Mouse (Mus musculus) testis, postnatal 10 days (tissue): ENCODE data around the gene Nptn.
"Not testable (repeated sequence)": the region's sequence is repeated elsewhere in the genome, so short reads cannot be mapped to it uniquely, and the experiment has no call there.

ENCODE experiments used
- DNase-seq: peaks from one replicate; pipeline ENCODE4 v3.0.0; 2021; ENCODE audit warnings: low spot score

Gene Nptn

DNA sequence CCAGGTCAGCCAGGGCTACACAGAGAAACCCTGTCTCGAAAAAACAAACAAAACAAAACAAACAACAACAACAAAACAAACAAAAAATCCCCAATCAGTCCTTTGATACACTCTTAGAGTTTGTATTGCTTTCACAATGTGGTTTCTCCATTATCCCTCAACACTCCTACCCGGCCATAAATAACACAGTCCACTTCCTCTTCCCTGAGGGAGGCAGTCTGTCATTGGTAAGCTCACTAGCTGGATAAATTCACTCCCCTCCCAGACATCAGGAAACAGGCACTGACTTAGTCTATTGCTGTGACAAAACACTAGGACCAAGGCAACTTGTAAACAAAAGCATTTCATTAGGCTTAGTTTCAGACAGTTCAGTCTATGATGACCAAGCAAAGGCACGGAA lies 21.8 kb upstream of the Nptn start:
- no peak for DNase-seq

DNA sequence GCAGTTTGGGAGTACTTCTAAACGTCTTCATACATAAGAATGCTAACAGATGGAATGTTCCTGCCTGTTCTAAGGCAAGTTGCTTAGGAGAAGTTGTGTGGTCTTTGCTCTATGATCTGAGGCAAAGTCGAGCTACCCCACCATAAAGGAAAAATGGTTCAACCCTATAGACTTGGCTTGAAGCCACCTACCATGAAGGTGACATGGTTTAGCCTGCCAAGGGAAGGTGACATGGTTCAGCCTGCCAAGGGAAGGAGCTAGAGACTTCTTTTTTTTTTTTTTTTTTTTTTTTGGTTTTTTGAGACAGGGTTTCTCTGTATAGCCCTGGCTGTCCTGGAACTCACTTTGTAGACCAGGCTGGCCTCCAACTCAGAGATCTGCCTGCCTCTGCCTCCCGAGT lies 16.1 kb upstream of the Nptn start:
- not testable (repeated sequence) for DNase-seq

DNA sequence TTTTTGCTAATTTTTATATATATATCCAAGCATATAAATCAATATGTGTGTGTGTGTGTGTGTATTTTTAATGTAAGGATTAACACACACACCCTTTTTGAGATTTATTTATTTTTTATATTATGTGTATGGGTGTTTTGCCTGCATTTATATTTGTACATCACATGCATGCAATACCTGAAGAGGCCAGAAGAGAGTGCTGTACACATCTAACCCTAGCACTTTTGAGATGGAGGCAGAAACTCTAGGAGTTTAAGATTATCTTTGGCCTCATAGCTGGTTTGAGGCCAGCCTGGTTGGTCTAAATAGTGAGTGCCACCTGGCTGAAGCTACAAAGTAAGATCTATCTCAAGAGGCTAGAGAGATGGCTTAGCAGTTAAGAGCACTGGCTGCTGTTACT lies 14.4 kb upstream of the Nptn start:
- no peak for DNase-seq

DNA sequence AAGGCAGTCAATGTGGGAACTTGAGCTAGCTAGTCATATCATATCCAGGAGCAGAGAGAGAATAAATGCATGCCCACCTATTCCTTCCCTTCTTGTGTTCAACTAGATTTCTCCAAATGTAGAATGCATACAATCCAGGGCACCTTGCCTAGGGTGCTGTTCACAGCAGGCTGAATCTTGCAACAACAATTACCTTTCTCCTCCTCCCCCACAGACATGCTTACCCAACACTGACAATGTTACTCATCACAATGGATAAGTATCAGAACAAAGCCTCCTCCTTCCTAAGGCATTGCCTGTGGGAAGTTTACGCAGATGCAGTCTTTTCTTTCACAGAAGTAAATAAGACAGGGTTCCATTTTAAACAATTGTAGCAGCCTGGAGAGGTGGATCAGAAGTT lies 11.0 kb upstream of the Nptn start:
- DNase-seq = no peak

DNA sequence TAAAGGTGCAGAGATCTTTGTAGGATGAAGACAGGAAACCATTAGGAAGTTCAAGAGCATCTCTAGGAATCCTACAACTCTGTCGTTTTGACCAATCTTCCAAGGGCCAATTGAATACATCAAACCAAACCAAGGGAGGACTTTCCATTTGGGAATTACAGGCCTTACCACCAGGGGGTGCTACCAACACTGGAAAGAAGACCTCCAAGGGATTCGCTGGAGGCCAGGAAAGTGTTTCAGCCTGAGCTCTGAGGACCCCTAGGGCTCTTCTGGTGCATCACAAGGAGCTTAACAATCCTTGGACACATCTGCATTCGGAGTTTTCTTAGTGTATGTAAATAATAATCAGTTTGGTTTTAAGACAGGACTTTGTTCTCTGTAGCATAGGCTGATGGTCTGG lies 3.4 kb upstream of the Nptn start:
- peak; percentile 94 for DNase-seq

DNA sequence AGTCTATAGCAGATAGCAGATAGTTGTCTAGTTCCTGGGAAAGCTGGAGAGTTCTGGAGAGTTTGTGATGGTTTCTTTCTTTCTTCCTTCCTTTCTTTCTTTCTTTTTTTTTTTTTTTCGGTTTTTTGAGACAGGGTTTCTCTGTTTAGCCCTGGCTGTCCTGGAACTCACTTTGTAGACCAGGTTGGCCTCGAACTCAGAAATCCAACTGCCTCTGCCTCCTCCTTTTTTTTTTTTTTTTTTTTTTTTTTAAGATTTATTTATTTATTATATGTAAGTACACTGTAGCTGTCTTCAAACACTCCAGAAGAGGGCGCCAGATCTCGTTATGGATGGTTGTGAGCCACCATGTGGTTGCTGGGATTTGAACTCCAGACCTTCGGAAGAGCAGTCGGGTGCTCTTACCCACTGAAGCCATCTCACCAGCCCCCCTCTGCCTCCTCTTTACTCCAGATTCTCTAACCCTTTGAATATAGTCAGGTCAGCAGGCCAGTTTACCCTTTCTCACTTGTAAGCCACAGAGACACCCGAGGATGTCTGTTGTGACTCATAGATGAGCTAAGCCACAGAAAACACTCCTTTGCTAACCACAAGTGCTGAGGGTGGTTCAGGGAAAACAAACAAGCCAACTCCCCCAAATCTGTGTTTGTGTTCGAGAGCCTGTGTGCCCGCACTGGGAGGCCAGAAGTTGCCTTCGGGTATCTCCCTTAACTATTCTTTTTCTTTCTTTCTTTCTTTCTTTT lies 1.4 kb upstream of the Nptn start:
- DNase-seq = not testable (repeated sequence)

DNA sequence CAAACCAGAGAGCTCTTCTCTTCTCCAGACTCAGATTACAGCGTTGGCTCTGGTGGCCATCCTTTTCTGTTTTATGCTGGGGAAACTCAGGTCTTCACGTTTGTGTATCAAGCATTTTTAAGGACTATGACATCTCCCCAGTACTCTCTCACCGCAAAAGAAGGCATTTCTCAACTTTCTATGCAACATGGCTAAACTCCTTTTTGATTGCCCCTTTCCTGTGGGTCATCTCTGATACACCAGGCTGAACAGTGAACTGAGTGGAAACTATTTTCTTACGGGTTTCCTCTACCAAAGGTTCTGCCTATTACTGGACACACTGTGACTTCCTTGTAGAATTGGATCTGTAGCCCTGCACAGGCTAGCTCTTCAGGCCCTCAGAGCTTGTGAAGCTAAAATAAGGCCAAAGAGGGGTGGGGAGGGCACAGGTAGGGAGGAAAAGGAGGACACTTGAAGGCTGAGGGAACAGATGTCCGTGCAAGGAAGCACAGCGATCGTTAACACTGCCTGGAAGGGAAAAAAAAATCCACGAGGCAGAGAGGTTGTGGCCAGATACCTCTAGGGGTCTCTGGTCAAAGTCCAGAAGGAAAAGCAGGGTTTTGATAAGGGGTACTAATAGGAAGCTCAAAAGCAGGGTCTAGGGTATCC lies 633 bp upstream of the Nptn start:
- no peak for DNase-seq

DNA sequence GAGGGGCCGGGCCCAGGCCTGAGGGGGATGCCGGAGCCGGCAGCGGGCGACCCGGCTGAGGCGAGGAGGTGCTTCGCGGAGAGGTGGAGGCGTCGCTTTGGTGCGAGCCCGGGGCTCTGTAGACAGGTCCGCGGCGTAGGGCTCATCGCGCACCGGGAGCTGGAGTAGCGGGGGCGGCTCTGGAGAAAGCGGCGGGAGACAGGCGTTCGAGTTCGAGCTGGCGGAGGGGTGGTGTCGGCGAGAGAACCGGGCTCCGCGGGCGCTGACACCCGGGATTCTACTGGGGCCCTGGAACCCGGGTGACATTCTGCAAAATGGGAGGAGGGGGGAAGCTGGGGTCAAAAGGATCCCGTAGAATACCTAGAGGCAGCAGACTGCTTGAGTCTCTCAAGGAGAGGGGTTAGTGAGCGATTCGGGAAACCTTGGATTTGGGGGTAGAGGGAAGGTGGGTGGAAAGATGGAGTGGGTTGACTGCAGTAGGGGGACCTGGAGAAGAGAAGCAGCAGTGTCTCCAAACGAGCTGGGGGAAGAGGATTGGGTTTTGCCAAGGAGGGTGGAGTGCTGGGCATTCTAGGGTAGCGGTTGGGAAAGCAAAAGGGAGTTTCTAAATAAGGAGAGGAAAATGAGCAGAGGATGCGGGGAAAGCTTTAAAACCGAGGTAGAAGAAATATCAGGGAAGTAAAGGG lies 684 bp downstream of the Nptn start:
- DNase-seq = peak; percentile 76

DNA sequence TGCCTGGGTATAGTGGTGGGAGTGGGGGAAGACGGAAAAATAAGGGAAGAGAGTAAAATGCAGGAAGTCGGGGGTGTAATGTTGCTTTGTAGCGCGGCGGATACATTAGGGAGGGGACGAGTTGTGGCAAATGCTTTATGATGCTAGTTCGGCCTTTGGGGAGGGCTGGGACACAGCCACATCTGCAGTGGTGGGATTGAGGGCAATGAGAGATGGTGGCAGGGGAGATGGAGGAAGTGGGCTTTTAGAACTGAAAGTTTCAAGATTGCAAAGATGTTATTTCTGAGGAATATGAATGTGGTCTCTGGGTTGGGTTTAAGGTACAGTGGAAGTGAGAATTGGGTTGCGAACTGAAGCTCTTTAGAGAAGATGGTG lies 1.2 kb downstream of the Nptn start:
- no peak for DNase-seq

DNA sequence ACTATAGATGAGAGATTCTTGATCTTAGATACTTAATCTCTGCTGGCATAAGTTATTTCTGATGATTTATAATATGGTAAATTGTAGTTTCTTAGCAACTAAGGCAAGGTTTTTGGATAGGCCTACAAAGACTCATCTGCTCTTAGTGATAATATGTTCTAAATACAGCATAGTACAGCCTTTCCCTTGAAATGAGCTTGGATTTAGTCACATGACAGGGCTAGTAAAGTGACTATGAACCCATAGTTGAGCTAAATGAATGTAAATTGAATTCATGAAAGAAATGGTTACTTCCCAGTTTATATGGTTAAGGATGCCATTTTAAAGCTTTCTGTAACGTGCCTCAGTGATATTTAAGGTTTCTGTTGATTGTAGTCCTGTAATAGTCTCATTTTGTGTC lies 2.3 kb downstream of the Nptn start:
- no peak for DNase-seq

DNA sequence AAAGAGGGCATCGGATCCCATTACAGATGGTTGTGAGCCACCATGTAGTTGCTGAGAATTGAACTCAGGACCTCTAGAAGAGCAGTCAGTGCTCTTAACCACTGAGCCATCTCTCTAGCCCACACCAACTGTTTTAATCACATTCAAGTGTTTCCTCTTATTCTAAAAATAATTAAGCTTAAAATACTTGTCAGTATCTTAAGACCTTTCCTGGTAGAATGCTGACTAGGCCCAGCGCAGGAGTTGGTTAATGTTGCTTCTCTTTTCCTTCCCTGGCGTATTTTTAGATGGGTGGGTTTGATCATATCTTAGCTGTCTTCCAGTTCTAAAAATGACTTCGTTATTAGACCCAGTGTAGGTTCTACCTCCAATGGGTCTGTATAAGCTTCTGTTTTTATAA lies 6.6 kb downstream of the Nptn start:
- no peak for DNase-seq

DNA sequence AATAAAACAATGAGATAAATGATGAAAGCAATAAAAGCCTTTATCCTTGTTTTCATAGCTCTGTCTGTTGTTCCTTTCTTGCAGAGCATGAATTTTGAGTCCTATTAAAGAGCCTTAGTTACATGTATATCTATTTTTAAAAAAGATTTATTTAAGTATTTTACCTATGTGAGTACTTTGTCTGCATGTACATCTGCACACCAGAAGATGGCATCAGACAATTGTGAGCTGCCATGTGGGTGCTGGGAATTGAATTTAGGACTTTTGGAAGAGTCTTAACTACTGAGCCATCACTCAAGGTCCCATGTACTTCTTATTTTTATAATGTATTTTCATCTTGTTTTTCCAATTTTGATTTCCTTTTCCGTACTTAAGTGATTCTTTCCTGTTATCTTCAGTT lies 13.3 kb downstream of the Nptn start:
- no peak for DNase-seq

DNA sequence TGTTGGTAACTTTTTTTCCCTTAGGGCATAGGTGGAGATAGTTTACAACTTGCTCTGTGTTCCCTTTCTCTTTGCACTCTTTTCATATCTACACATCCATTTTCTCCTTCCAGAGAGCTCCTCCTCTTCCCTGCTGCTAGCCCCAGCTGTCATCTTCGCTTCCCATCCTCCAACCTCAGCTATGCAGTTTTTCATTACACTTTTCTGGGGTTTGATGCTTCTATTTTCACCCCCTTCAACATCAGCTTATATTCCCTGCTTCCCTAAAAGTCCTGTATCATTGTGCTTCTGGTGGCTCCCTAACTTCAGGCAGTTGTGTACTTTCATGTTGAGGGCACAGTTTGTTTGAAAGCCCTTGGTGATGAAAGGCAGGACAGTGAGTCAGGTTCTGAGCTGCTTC lies 31.8 kb downstream of the Nptn start:
- DNase-seq = no peak

DNA sequence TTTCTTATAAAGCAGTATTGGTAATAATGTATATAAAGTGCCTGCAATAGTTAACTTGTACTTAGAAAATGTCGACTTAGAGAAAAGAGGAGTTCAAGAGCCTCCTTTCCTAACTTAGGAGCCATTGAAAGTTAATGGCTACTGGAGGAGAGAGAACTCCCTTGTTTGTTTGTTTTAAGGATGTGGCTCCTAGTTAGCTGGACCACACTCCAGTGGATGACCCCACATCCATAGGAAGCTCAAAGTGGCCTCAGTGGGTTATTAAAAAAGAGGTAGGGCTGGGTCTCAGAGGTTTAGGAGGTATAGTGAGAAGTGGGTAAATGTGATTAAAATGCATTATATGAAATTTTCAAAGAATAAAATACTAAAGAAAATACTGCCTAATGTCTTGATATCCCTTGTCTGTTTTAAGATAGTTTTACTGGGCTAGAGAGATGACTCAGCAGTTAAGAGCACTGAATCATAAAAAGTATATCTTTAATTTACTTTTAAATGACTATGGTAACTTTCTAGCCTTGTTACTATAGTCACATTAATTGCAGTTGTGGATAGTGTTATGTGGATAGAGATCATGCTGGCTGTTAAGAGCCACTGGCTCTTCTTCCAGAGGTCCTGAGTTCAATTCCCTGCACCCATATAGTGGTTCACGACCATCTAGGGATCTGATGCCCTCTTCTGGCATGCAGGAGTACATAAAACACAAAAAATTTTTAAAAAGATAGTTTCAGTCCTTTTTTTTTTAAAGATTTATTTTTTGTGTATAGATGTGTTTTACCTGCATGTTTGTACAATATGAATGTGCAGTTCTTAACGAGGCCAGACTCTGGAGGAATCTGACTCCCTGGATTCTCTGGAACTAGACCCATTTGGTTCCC lies 33.3 kb downstream of the Nptn start:
- DNase-seq = no peak

DNA sequence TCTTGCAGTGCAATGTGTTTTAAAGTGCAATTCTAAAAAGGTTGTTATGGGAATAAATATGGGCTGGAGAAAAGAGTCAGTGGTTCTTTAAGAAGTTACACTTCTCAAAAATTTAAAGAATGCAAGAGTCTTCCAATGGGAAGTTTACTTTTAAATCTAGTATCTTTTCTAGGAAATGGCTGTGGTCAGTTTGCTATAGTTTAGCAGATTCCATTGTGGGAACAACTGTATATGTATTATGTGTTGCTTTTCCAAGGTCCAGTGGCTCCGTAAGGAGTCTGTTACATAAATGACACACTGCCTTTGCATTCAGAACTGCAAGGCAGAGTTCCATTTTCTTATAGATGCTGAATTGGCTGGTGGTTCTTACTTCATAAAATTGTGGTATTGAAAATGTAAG lies 41.0 kb downstream of the Nptn start:
- DNase-seq = no peak

DNA sequence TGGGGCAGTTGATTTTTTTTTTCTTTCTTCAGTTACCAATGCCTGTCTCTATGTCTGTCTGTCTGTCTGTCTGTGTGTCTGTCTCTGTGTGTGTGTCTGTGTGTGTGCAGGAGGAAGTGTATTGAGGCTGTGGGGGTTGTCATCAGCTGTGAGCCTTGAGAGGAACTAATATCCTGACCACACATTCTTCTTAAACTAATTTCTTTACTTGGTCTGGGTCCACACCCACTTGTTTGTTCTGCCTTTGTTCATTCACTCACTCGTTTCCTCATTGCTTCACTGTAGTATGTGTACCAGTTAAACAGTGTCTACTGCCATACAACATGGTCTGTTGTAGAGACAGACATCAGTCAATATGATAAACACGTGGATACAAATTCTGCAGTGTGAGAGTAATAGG lies 45.2 kb downstream of the Nptn start:
- DNase-seq = no peak

DNA sequence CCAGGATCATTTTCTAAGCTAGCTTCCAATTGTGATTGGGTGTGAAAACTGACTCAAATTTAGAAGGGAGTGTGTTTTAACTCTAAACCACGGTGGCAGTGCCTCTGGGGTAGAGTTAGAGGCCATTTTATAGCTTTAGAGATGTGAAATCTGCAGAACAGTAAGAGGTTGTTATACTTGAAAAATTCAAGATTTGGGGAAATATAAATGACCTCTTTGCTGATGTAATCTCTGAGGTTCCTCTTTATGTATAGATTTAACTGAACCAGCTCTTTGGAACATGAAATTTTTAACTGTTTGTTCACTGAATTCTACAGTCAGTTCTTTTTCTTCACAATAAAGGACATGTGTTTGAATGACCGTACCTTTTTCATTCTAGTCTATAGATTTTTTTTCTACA lies 48.4 kb downstream of the Nptn start:
- no peak for DNase-seq

DNA sequence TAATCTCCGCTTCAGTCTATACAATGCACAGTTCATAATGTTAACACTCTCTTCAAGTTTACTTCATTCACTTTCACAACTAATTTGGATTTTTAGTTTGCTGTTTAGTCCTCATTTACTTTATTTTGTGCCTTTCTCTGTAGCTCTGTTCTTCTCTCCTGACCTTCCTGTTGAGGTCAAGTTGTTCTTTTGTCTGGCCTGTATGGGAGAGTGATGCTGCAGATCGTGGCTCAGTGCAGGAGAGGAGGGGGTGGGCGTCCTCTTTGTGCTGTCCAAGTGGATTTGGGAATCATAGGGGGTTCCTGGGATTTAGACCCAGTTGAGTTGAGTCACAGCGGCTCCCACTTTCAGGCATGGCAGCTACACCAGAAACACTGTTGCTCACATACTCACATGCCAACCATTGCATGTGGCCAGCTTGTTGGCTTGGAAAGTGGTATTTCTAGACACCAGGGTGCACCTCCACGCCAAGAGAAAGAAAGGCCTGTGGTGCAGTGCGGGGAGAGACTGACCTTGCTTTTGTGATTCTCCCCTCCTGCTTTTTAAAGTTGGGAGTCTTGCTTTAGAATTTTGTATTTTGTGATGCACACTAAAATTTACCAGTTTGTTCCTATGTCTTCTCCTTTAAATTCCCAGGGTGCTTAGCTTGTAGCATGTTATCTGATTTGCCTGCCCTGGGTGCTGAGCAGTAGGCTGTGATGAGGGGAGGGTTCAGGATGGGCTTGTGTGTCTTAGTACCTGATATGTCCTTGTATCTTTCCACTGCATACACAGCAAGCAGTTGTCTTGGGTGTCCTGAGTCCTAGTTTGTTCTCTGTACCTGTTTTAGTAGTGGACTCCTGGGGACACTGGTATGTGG lies 66.6 kb downstream of the Nptn start:
- no peak for DNase-seq

DNA sequence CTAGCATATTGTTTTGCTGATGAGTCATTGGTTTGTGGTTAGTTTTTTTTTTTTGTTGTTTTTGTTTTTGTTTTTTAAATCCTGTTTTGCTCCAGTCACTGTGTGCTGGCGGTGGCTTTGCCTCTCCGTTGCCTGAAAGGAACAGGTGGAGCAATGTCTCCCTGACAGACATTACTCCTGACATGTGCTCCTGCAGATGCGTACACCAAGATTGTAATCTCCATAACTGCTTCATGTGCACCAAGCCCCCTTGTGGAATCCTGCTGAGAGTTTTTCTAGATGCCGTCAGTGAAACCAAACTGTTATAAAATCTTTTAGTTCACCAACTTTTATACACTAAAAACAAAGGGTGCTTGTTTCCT lies 67.2 kb downstream of the Nptn start:
- DNase-seq = no peak

DNA sequence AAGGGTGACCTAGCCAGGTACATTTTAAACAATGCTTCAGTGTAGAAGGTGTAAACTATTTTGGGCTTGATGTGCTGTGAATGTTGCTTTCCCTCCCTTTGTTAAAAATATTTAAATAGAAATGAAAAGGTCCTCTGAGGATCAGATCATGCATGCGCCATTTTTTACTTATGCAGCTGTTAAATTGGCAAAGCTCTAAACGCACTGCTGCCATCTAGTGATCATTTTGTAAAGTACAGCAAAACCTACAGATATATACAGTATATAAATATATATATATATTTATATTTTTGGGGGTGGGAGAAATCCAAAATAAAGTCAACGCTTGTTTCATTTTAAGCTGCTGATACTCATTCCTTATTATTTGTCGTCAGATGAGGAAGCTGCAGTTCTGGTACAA lies 70.0 kb downstream of the Nptn start:
- no peak for DNase-seq

DNA sequence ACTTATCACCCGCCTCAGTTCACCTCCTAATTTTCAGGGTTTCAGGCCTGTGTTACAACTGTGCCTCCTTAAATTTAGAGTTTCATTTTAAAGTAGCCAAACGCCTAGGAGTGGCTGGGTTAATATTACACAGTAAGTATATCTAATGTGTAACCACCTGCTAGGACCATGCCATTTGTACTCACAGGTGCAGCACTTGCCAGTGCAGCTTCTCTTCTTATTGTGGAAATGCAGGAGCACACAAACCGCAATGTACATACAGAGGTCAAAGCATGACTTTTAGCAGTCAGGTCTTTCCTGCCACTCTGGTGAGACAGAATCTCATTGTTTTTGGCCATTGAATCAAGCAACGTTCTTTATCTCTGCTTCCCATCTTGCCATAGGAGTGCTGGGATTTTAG lies 72.5 kb downstream of the Nptn start:
- DNase-seq = no peak

DNA sequence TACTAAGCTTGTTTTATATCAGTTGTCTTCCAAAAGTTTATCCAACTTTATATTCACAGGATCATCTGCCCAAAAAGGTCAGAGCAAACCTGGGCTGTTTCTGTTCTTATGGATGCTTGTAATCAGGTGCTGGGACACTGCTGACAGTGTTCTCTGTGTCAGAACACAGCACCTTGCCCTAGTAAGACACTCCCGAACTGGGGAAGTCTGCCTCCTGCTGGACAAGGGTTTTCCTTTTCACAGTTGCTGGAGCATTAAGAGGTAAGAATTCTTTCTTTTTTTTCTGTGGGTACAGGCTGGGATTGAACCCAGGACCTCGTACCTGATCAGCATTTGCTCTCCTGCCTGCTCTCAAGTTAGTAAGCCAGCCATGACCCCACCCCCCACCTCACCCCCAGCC lies 74.4 kb downstream of the Nptn start:
- DNase-seq = peak; percentile 53
